Mouse (Mus musculus) olfactory bulb, adult 2 months (tissue): ENCODE results near the gene Hist1h3g.

Experiments used
- CTCF ChIP-seq: fragments of 200-500 bp; IDR thresholded peaks from 2 replicates; pipeline ENCODE4 v1.5.1; 2012; ENCODE audit warnings: low read depth, mild to moderate bottlenecking, low read length, moderate library complexity; ENCODE audit not compliant: insufficient read depth
- POLR2A ChIP-seq: fragments of 200-500 bp; IDR thresholded peaks from 2 replicates; pipeline ENCODE4 v1.6.1; 2012; ENCODE audit warnings: mild to moderate bottlenecking, low read depth, low read length, moderate library complexity; ENCODE audit not compliant: insufficient read depth

DNA sequence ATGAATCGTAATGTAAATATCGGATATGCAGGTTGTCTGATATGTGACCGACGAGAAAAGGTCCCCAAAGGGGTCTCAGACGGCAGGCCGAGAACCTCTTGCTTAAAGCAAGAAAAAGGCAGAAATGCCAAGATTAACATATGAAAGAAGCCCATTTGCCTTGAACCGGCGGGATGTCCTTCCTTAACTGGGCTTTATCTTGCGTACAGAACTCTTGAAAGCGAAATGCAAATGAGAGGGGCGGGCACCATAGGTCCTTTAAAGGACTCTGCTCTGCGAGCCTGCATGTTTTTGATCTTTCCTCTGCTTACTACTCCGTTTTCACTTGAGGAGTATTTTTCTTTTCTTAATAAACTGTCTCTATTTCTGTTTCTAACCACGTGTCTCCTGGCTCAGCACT is 43.2 kb upstream of the Hist1h3g start:
- TF ChIP-seq CTCF (no peak), POLR2A (no peak)
